Mouse (Mus musculus) olfactory bulb, adult 2 months (tissue): ENCODE data around the gene Tacc3.

ENCODE experiments used
- CTCF ChIP-seq: fragments of 200-500 bp; IDR thresholded peaks from 2 replicates; pipeline ENCODE4 v1.5.1; 2012; ENCODE audit warnings: low read depth, mild to moderate bottlenecking, low read length, moderate library complexity; ENCODE audit not compliant: insufficient read depth
- POLR2A ChIP-seq: fragments of 200-500 bp; IDR thresholded peaks from 2 replicates; pipeline ENCODE4 v1.6.1; 2012; ENCODE audit warnings: mild to moderate bottlenecking, low read depth, low read length, moderate library complexity; ENCODE audit not compliant: insufficient read depth

- TF ChIP-seq CTCF (no peak), POLR2A (no peak)
These were observed 10.3 kb downstream of the Tacc3 start for GRCm38 (mm10) chr5:33668223-33668622.
